Mouse (Mus musculus) C2C12 (cell line): ENCODE measurements around the gene Pawr.

Source experiments
- CEBPB ChIP-seq: IDR thresholded peaks from one replicate; pipeline ENCODE4 v1.6.1; 2011; ENCODE audit warnings: low read depth, mild to moderate bottlenecking, control low read depth, moderate library complexity
- CTCF ChIP-seq: IDR thresholded peaks from one replicate; pipeline ENCODE4 v1.5.1; 2011; ENCODE audit not compliant: control insufficient read depth, insufficient read depth, insufficient read length
- MAX ChIP-seq: IDR thresholded peaks from one replicate; pipeline ENCODE4 v1.6.1; 2011; ENCODE audit warnings: mild to moderate bottlenecking, control low read depth
- USF1 ChIP-seq: IDR thresholded peaks from one replicate; pipeline ENCODE4 v1.6.1; 2011; ENCODE audit warnings: low read depth, mild to moderate bottlenecking, control low read depth, moderate library complexity

- no peak for TF ChIP-seq CTCF
- no peak for TF ChIP-seq MAX
- TF ChIP-seq USF1: no peak
- TF ChIP-seq CEBPB: no peak
Measured at GRCm38 (mm10) chr10:108352944-108353343, 21.0 kb downstream of the Pawr start.
